Mouse (Mus musculus): Measurements from ENCODE around the gene Nudt6.
A peak's percentile ranks its signal among the peaks of the same experiment; 100 is the strongest.

The Nudt6 gene

GRCm38 (mm10) chr3:37420072-37420471, at the start of gene Nudt6:
Gene Nudt6 (minus strand): TSS chr3:37420211.
- peak; percentile 93 for DNase-seq

GRCm38 (mm10) chr3:37469353-37469752, 49.3 kb upstream of the Nudt6 start:
- DNase-seq = no peak

- DNase-seq = no peak
Observed at GRCm38 (mm10) chr3:37468170-37468569, 48.2 kb upstream of the Nudt6 start.

- DNase-seq = no peak
Observed at GRCm38 (mm10) chr3:37455992-37456391, 36.0 kb upstream of the Nudt6 start.

GRCm38 (mm10) chr3:37443409-37443808, 23.4 kb upstream of the Nudt6 start:
- DNase-seq = no peak

GRCm38 (mm10) chr3:37439770-37440169, 19.8 kb upstream of the Nudt6 start:
- peak; percentile 13 for DNase-seq

- no peak for DNase-seq
Observed at GRCm38 (mm10) chr3:37430359-37430758, 10.3 kb upstream of the Nudt6 start.

GRCm38 (mm10) chr3:37426069-37426468, 6.1 kb upstream of the Nudt6 start:
- DNase-seq = no peak

GRCm38 (mm10) chr3:37421179-37421578, 1.2 kb upstream of the Nudt6 start:
- no peak for DNase-seq

- no peak for DNase-seq
Observed at GRCm38 (mm10) chr3:37420641-37421040, 630 bp upstream of the Nudt6 start.

- peak; percentile 98 for DNase-seq
Observed at GRCm38 (mm10) chr3:37419458-37419991, 486 bp downstream of the Nudt6 start, which contains the start of gene Spata5. Gene Spata5 (plus strand): TSS chr3:37419896.

- peak; percentile 65 for DNase-seq
Observed at GRCm38 (mm10) chr3:37418961-37419457, 1.0 kb downstream of the Nudt6 start.

GRCm38 (mm10) chr3:37418341-37418740, 1.7 kb downstream of the Nudt6 start:
- DNase-seq = no peak

- DNase-seq = peak; percentile 86
Observed at GRCm38 (mm10) chr3:37414413-37414960, 5.5 kb downstream of the Nudt6 start.

- no peak for DNase-seq
Observed at GRCm38 (mm10) chr3:37413446-37413845, 6.6 kb downstream of the Nudt6 start.

GRCm38 (mm10) chr3:37407598-37407997, 12.4 kb downstream of the Nudt6 start:
- no peak for DNase-seq

- no peak for DNase-seq
Observed at GRCm38 (mm10) chr3:37401729-37402610, 18.0 kb downstream of the Nudt6 start.

- DNase-seq = peak; percentile 65
Observed at GRCm38 (mm10) chr3:37398661-37399395, 21.2 kb downstream of the Nudt6 start.

GRCm38 (mm10) chr3:37397646-37398045, 22.4 kb downstream of the Nudt6 start:
- no peak for DNase-seq

GRCm38 (mm10) chr3:37396930-37397608, 22.9 kb downstream of the Nudt6 start:
- no peak for DNase-seq

GRCm38 (mm10) chr3:37387310-37387709, 32.7 kb downstream of the Nudt6 start:
- DNase-seq = no peak

- DNase-seq = no peak
Observed at GRCm38 (mm10) chr3:37383096-37383765, 36.8 kb downstream of the Nudt6 start.
